Mouse (Mus musculus) CH12.LX (cell line): ENCODE results near the gene Hip1r. TPM values are rescaled to one million over a fixed set of nuclear protein-coding genes. Genes with fewer than 3 reads are reported as not detected.

Source experiments
- DNase-seq: peaks from one replicate; pipeline ENCODE4 v3.0.0-alpha.2; 2013; ENCODE audit errors: extremely low read depth
- H3K27ac ChIP-seq: 2 replicates; pipeline ENCODE4 v1.5.1; 2012; ENCODE audit warnings: low read depth, mild to moderate bottlenecking, control low read depth, moderate library complexity; ENCODE audit not compliant: insufficient read depth
- H3K27me3 ChIP-seq: replicated peaks from 2 replicates; pipeline ENCODE3; 2012; ENCODE audit warnings: inconsistent platforms
- H3K36me3 ChIP-seq, 2 experiments: replicated peaks in 1 of 2; 2 replicates each; pipeline versions ENCODE3 to v1.6.1; 2012; ENCODE audit warnings: inconsistent platforms in 1 of 2, low read length in 1 of 2, mild to moderate bottlenecking in 1 of 2, mixed read lengths in 1 of 2, moderate library complexity in 1 of 2; ENCODE audit not compliant: control insufficient read depth in 1 of 2, insufficient read depth in 1 of 2
- H3K4me1 ChIP-seq, 2 experiments: 2 replicates each; pipeline ENCODE4 v1.6.1; 2012; ENCODE audit warnings: inconsistent platforms in 1 of 2, moderate library complexity in 1 of 2; ENCODE audit not compliant: insufficient read depth in 2 of 2, control insufficient read depth in 1 of 2
- H3K4me2 ChIP-seq: 2 replicates; pipeline ENCODE4 v1.6.1; 2012; ENCODE audit warnings: low read depth, mild to moderate bottlenecking, control low read depth; ENCODE audit not compliant: poor library complexity, insufficient read depth, severe bottlenecking
- H3K4me3 ChIP-seq, 3 experiments: fragments of 150-350 bp in 1 of 3; sonication (generic) in 1 of 3; replicated peaks in 1 of 3; 2 replicates each; pipeline versions ENCODE3 to v1.5.1; 2011 to 2012; ENCODE audit warnings: low read depth in 2 of 3, low read length in 2 of 3, mild to moderate bottlenecking in 2 of 3, moderate library complexity in 2 of 3, control low read depth in 1 of 3, improper control_type of control experiment in 1 of 3, inconsistent platforms in 1 of 3, mixed read lengths in 1 of 3; ENCODE audit not compliant: poor library complexity in 1 of 3
- H3K79me2 ChIP-seq: replicated peaks from 2 replicates; pipeline ENCODE4 v1.6.1; 2012; ENCODE audit warnings: mild to moderate bottlenecking, moderate library complexity; ENCODE audit not compliant: control insufficient read depth, poor library complexity, insufficient read depth, severe bottlenecking; ENCODE audit errors: extremely low read depth
- H3K9ac ChIP-seq: 2 replicates; pipeline ENCODE4 v1.6.1; 2012; ENCODE audit warnings: low read depth, mild to moderate bottlenecking, control low read depth, moderate library complexity; ENCODE audit not compliant: insufficient read depth
- H3K9me3 ChIP-seq: replicated peaks from 2 replicates; pipeline ENCODE3; 2012; ENCODE audit warnings: low read length, inconsistent platforms, mixed read lengths
- BHLHE40 ChIP-seq: IDR thresholded peaks from 2 replicates; pipeline ENCODE4 v1.6.1; 2011; ENCODE audit warnings: mild to moderate bottlenecking, low read depth, low read length, improper control_type of control experiment
- CTCF ChIP-seq, 2 experiments: IDR thresholded peaks in 1 of 2; conservative IDR thresholded peaks in 1 of 2; 2 replicates each; pipeline ENCODE4 v1.5.1; 2011 to 2012; ENCODE audit warnings: low read depth in 2 of 2, low read length in 2 of 2, improper control_type of control experiment in 1 of 2, inconsistent platforms in 1 of 2, mild to moderate bottlenecking in 1 of 2, moderate library complexity in 1 of 2
- ELF1 ChIP-seq: IDR thresholded peaks from 2 replicates; pipeline ENCODE4 v1.6.1; 2014; ENCODE audit warnings: low read depth, mild to moderate bottlenecking, inconsistent platforms, low read length, improper control_type of control experiment
- EP300 ChIP-seq: IDR thresholded peaks from 2 replicates; pipeline ENCODE4 v1.6.1; 2011; ENCODE audit warnings: low read length, improper control_type of control experiment
- KAT2A ChIP-seq: IDR thresholded peaks from 2 replicates; pipeline ENCODE4 v1.6.1; 2012; ENCODE audit warnings: low read length, improper control_type of control experiment, inconsistent platforms; ENCODE audit not compliant: insufficient replicate concordance
- MAZ ChIP-seq: IDR thresholded peaks from 2 replicates; pipeline ENCODE4 v1.6.1; 2012; ENCODE audit warnings: low read depth, mild to moderate bottlenecking, inconsistent platforms, low read length, improper control_type of control experiment, moderate library complexity
- MXI1 ChIP-seq: IDR thresholded peaks from 2 replicates; pipeline ENCODE4 v1.6.1; 2011; ENCODE audit warnings: mild to moderate bottlenecking, low read depth, low read length, improper control_type of control experiment
- NRF1 ChIP-seq: IDR thresholded peaks from 2 replicates; pipeline ENCODE4 v1.6.1; 2014; ENCODE audit warnings: low read depth, mild to moderate bottlenecking, inconsistent platforms, low read length, improper control_type of control experiment, moderate library complexity
- POLR2AphosphoS2 ChIP-seq: IDR thresholded peaks from 2 replicates; pipeline ENCODE4 v1.6.1; 2011; ENCODE audit warnings: low read depth, low read length, improper control_type of control experiment
- SMC3 ChIP-seq: IDR thresholded peaks from 2 replicates; pipeline ENCODE4 v1.6.1; 2011; ENCODE audit warnings: low read depth, low read length, improper control_type of control experiment
- TCF12 ChIP-seq: IDR thresholded peaks from 2 replicates; pipeline ENCODE4 v1.6.1; 2014; ENCODE audit warnings: low read depth, mild to moderate bottlenecking, inconsistent platforms, low read length, improper control_type of control experiment
- UBTF ChIP-seq: IDR thresholded peaks from 2 replicates; pipeline ENCODE4 v1.6.1; 2012; ENCODE audit warnings: low read depth, mild to moderate bottlenecking, inconsistent platforms, low read length, improper control_type of control experiment, moderate library complexity
- ZC3H11A ChIP-seq: IDR thresholded peaks from 2 replicates; pipeline ENCODE4 v1.6.1; 2012; ENCODE audit warnings: low read depth, mild to moderate bottlenecking, inconsistent platforms, low read length, improper control_type of control experiment
- ZNF384 ChIP-seq: IDR thresholded peaks from 2 replicates; pipeline ENCODE4 v1.6.1; 2012; ENCODE audit warnings: low read depth, low read length, improper control_type of control experiment, inconsistent platforms
- dilution Hi-C: fragments of 300-500 bp; cut with MboI; formaldehyde crosslinking; loops from 2 replicates; pipeline ENCODE4 v1.14.3; 2020; ENCODE audit warnings: low sequenced_read_pairs; ENCODE audit not compliant: extremely low pct_unique_long_range_greater_than_20kb, extremely low pct_ligation_motif_present
- in situ Hi-C: fragments of 300-500 bp; cut with MboI; formaldehyde crosslinking; loops from 3 replicates; pipeline ENCODE4 v1.14.3; 2019; ENCODE audit warnings: low sequenced_read_pairs, low pct_ligation_motif_present, low pct_unique_long_range_greater_than_20kb, mixed read lengths
- polyA plus RNA-seq: library from polyadenylated mRNA; unstranded; fragments of >175 nt; gene quantifications from 2 replicates; pipeline ENCODE4 v1.2.1, GENCODE M21; 2012; ENCODE audit warnings: low read depth; ENCODE audit not compliant: insufficient read length
- total RNA-seq, 2 experiments: library from RNA; depleted of rRNA; stranded (reverse); fragments of 300-350 nt in 1 of 2; fragments of >200 nt in 1 of 2; gene quantifications; 2 replicates each; pipeline ENCODE4 v1.2.3; 2012 to 2014

Hip1r gene
- total and polyA plus RNA-seq, 3 experiments = 26.1 to 49.8 (median 44.7) TPM

DNA sequence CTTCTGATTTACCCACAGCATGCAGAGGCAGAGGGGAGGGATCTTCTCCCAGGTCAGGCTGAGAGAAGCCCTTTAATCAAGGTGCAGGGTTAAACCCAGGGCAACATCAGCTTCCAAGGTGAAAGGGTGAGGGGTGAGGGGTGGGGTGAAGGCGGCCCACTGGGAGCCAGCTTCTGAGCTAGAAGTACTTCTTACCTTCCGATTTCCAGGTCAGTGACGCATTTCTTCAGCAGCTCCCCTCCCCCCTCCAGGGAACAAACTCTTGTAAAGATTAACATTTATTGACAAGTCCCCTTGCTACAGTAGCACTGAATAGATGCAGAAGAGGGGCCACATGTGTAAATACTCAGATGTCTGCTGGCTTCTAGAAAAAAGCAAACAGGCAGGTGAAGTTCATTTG lies 3.8 kb downstream of the Hip1r start:
- in situ Hi-C loops (no loop called here), dilution Hi-C loops (no loop called here)
- H3K36me3 ChIP-seq = peaks cover 0 to 19% of the 10 kb centered on the region in 2 experiments
- no peaks in the 10 kb centered on the region for H3K27me3 ChIP-seq
- DNase-seq = no peak
- H3K9me3 ChIP-seq = no peaks in the 10 kb centered on the region
- H3K4me2 ChIP-seq = peak overlapping the region; percentile 95
- H3K4me3 ChIP-seq = no peak overlapping the region
- peaks cover 45 to 80% of the 10 kb centered on the region in 2 experiments for H3K4me1 ChIP-seq
- peak overlapping the region; percentile 82; the same call in 1 of the 2 replicates for H3K27ac ChIP-seq
- TF ChIP-seq CTCF (conservative IDR thresholded peaks at IDR 0.05 in 1 of 2, IDR thresholded peaks at IDR 0.05 in 1 of 2; ENCODE audit: low read depth in 2 of 2, low read length in 2 of 2) (no peak), POLR2AphosphoS2 (no peak), ZNF384 (no peak), SMC3 (no peak), MXI1 (no peak), MAZ (no peak), ZC3H11A (no peak)
- peak overlapping the region; percentile 33; the same call in 1 of the 2 replicates for H3K9ac ChIP-seq
- peaks cover 69% of the 10 kb centered on the region for H3K79me2 ChIP-seq

DNA sequence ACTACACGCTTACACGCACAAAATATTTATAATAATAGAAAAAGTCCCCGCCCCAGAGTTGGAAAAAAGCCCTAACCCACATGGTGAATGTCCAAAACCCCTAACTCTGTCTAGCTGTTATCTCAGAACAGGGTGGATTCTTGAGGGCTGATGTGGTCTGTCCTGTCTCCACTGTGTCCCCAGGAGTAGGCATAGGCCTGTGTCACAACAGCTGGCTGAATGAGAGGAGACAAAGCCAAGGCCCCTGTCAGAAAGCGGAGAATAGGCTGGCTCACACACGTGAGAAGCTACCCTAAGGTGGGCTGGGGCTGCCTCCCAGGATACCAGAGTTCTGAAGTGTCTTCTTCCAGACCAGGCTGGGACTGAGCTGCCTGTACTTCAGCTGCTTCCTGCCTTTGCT lies 4.7 kb downstream of the Hip1r start:
- peak overlapping the region; percentile 95 for H3K4me2 ChIP-seq
- peak overlapping the region; percentile 48 for H3K27ac ChIP-seq
- H3K36me3 ChIP-seq = peaks cover 0 to 19% of the 10 kb centered on the region in 2 experiments
- no peak overlapping the region for H3K4me3 ChIP-seq
- H3K9ac ChIP-seq = peak overlapping the region; percentile 33; the same call in 1 of the 2 replicates
- dilution Hi-C loops (no loop called here), in situ Hi-C loops (no loop called here)
- peaks cover 78% of the 10 kb centered on the region for H3K79me2 ChIP-seq
- H3K9me3 ChIP-seq = no peaks in the 10 kb centered on the region
- TF ChIP-seq BHLHE40 = 0 out of 2 replicates have a peak, but pooled peaks have one; percentile 24
- TF ChIP-seq UBTF = peak; percentile 51; the same call in 1 of the 2 replicates
- 0 out of 2 replicates have a peak, but pooled peaks have one; percentile 34 for TF ChIP-seq MXI1
- no peak for TF ChIP-seq KAT2A
- no peak for DNase-seq
- peaks cover 52 to 83% of the 10 kb centered on the region in 2 experiments for H3K4me1 ChIP-seq
- no peaks in the 10 kb centered on the region for H3K27me3 ChIP-seq

DNA sequence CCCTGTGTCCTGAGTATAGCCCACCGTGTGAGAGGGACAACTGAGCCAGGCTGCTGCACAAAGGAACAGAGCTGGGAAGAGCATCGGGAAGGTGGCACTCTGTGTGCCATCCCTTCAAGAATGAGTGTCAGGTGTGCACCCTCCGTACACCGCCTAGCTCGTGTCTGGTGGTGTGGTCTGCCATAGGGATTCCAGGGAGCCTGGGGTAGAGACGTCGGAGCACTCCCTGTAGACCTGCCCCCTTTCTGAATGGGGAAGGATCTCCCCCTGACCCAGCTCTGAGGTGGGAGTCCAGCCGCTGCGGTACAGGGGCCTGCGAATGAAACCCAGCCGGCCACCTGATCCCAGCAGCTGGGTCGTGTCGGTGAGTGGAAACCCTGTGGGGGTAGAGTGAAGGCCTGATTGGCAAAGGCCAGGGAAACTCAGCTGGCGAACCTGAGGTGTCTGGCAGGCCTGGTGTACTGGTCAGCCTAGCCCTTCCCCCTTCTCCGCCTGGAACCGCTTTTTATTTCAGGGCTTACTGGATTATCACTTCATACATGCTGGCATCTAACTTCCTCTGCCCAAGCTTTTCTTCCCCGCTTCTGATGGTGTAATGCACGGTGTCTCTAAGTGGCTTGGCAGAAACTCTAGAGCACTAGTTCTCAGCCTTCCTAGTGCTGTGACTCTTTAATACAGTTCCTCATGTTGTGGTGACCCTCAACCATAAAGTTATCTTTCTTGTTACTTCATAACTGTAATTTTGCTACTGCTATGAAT lies 6.0 kb downstream of the Hip1r start:
- no peak for DNase-seq
- H3K36me3 ChIP-seq = peaks cover under 1 to 28% of the 10 kb centered on the region in 2 experiments
- H3K27me3 ChIP-seq = no peaks in the 10 kb centered on the region
- H3K27ac ChIP-seq = peak overlapping the region; percentile 99
- TF ChIP-seq UBTF = no peak
- TF ChIP-seq TCF12 = 0 out of 2 replicates have a peak, but pooled peaks have one; percentile 13
- TF ChIP-seq ELF1 = no peak
- no peak for TF ChIP-seq NRF1
- TF ChIP-seq EP300 = 0 out of 2 replicates have a peak, but pooled peaks have one; percentile 12
- TF ChIP-seq, all 38 proteins: peak for 2
- in situ Hi-C loops = no loop called here
- Histone ChIP-seq H3K4me2 (peak overlapping the region; percentile 97), H3K4me1 (peaks cover 59 to 93% of the 10 kb centered on the region in 2 experiments), H3K79me2 (peaks cover 91% of the 10 kb centered on the region), H3K9ac (peak overlapping the region; percentile 6; the same call in 1 of the 2 replicates), H3K4me3 (peak overlapping the region in 1 of 3 experiments; percentile 17), H3K9me3 (no peaks in the 10 kb centered on the region)
- dilution Hi-C loops = no loop called here
